Mouse (Mus musculus) hindbrain, embryonic 15.5 days (tissue): Measurements from ENCODE around the gene Mt3. TPM values are rescaled to one million over a fixed set of nuclear protein-coding genes. Genes with fewer than 3 reads are reported as not detected.
"Not testable (repeated sequence)": the region's sequence is repeated elsewhere in the genome, so short reads cannot be mapped to it uniquely, and the experiment has no call there.

Experiments used
- ATAC-seq: fragments of 200-750 bp; cut with Nextera tagmentation; 2 replicates; pipeline ENCODE4 v1.8.0; 2017; ENCODE audit warnings: low read depth, moderate number of reproducible peaks, moderate TSS enrichment; ENCODE audit not compliant: low FRiP score
- H3K27ac ChIP-seq: fragments of 300-500 bp; sonication (generic); replicated peaks from 2 replicates; pipeline ENCODE4 v1.5.1; 2015; ENCODE audit warnings: mild to moderate bottlenecking, inconsistent platforms
- H3K27me3 ChIP-seq: fragments of 300-500 bp; sonication (generic); 2 replicates; pipeline ENCODE4 v1.6.1; 2015; ENCODE audit warnings: control low read depth, inconsistent platforms
- H3K36me3 ChIP-seq: fragments of 300-500 bp; sonication (generic); 2 replicates; pipeline ENCODE4 v1.6.1; 2015; ENCODE audit warnings: control low read depth, inconsistent platforms
- H3K4me1 ChIP-seq: fragments of 300-500 bp; sonication (generic); replicated peaks from 2 replicates; pipeline ENCODE4 v1.6.1; 2015; ENCODE audit warnings: control low read depth, inconsistent platforms
- H3K4me2 ChIP-seq: fragments of 300-500 bp; sonication (generic); 2 replicates; pipeline ENCODE4 v1.6.1; 2015; ENCODE audit warnings: moderate library complexity, mild to moderate bottlenecking, inconsistent platforms
- H3K4me3 ChIP-seq: fragments of 300-500 bp; sonication (generic); 2 replicates; pipeline ENCODE4 v1.5.1; 2015; ENCODE audit warnings: mild to moderate bottlenecking, inconsistent platforms
- H3K9ac ChIP-seq: fragments of 300-500 bp; sonication (generic); 2 replicates; pipeline ENCODE4 v1.6.1; 2015; ENCODE audit warnings: inconsistent platforms
- H3K9me3 ChIP-seq: fragments of 300-500 bp; sonication (generic); 2 replicates; pipeline ENCODE4 v1.6.1; 2016; ENCODE audit warnings: control low read depth, inconsistent platforms
- WGBS: fragments of 180-500 bp; shearing (Covaris S2); methylation state at CpG from one replicate; pipeline ENCODE4 v1.1.7; 2015; 5-methylcytosine and 5-hydroxymethylcytosine counted together
- polyA plus RNA-seq: library from polyadenylated mRNA; unstranded; fragments of >200 nt; fragmentation: Nextera tagmentation; extraction: Ambion mirVana; gene quantifications from 2 replicates; pipeline ENCODE4 v1.2.1, GENCODE M21; 2015

The Mt3 gene
- polyA plus RNA-seq, 1 experiment from 2014 or later = 230 TPM

DNA sequence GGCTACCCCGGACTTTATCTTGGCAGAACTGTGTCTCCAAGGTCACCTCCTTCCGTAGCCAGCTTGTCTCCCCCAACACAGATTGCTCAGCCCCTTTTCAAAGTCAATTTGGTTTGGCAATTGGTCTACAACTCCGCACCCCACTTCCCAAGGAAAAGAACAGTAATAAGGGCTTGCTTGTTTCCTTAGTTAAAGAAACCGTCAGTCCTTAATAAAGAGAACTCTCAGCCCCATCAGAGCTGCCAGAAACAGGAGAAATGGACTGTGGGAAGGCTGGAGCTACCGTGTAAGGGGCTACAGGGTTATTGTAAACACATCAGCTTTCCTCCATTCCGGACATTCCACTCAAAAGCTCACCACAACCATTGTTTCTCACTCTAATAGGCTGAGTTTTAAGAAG lies 2.1 kb downstream of the Mt3 start:
- H3K4me2 ChIP-seq = 0 out of 2 replicates have a peak overlapping the region, but pooled peaks have one; percentile 88
- H3K4me1 ChIP-seq = peaks cover 21% of the 10 kb centered on the region
- H3K9ac ChIP-seq = no peak overlapping the region
- 40% methylated on average over 6 of the region's 6 CpGs for WGBS
- peak overlapping the region; percentile 67 for H3K27ac ChIP-seq
- no peaks in the 10 kb centered on the region for H3K36me3 ChIP-seq
- peaks cover 4% of the 10 kb centered on the region; the same call in 1 of the 2 replicates for H3K27me3 ChIP-seq
- ATAC-seq = 0 out of 2 replicates have a peak, but pooled peaks have one; percentile 24
- no peaks in the 10 kb centered on the region for H3K9me3 ChIP-seq
- no peak overlapping the region for H3K4me3 ChIP-seq

DNA sequence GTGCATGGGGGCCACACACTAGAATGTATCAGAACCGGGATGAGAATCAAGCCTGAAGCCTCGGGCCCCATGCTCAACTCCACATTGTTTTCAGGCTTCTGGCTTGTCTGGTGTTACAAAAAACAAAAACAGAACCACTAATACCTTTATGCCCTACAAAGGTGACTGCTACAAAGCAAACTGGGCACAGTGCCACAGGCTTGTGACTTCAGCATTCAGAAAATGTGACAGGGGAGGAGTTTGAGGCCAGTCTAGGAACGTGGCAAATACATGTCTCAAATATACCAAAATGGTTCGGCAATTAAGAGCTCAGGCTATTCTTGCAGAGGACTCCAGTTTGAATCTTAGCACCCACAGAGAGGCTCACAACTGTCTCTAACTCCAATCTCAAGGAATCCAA lies 3.7 kb downstream of the Mt3 start:
- Histone ChIP-seq H3K27ac (no peak overlapping the region), H3K4me1 (peaks cover 21% of the 10 kb centered on the region), H3K4me3 (no peak overlapping the region), H3K36me3 (no peaks in the 10 kb centered on the region), H3K9me3 (no peaks in the 10 kb centered on the region), H3K27me3 (peaks cover 4% of the 10 kb centered on the region; the same call in 1 of the 2 replicates), H3K9ac (no peak overlapping the region), H3K4me2 (no peak overlapping the region)
- no peak for ATAC-seq
- 75% methylated on average over 4 of the region's 4 CpGs for WGBS

DNA sequence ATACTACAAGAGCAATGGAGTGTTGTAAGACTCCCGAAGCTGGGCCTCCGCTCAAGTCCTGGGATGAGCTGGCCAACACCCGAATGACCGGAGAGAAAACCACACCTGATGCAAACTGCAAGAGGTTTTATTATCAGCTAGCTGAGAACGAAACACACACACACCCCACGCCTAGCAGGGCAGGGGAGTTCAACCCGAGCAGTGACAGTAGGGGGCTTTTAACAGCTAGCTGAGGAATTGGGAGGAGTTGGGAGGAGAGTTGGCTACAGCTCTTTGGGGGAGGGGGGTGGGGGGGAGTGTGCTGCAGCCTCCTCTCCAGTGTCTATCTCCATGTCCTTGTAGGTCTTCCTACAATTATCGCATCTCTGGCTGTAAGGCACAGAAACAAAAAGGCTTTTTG lies 13.4 kb downstream of the Mt3 start:
- not testable (repeated sequence) for H3K4me2 ChIP-seq, H3K27me3 ChIP-seq, H3K4me1 ChIP-seq, H3K4me3 ChIP-seq, H3K9ac ChIP-seq, ATAC-seq, H3K27ac ChIP-seq, H3K9me3 ChIP-seq, H3K36me3 ChIP-seq
- WGBS = 73% methylated on average over 8 of the region's 8 CpGs

DNA sequence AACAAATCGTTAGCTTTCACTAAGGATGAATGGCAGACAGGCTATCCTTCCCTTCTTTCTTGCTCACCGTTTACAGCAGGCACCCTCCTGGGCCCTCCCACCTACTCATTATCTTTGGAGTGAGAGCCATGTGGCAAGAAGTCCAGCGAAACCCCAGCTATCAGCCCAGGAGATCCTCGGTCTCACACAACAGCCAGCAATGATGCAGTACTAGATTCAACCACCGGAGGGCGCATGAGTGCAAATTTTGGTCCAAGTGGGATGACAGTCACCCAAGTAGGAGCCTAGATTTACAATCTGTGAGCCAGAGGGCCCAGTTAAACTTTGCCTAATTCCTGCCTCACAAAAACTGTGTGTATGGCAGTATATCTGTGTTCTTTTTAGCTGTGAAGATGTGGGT lies 14.8 kb downstream of the Mt3 start:
- no peak overlapping the region for H3K27ac ChIP-seq
- H3K4me3 ChIP-seq = no peak overlapping the region
- H3K9me3 ChIP-seq = no peaks in the 10 kb centered on the region
- 2% methylated on average over 6 of the region's 6 CpGs for WGBS
- no peak overlapping the region for H3K9ac ChIP-seq
- H3K4me2 ChIP-seq = peak overlapping the region; percentile 22; the same call in 1 of the 2 replicates
- ATAC-seq = peak; percentile 63
- peaks cover 9% of the 10 kb centered on the region for H3K4me1 ChIP-seq
- no peaks in the 10 kb centered on the region for H3K36me3 ChIP-seq
- peaks cover 18% of the 10 kb centered on the region for H3K27me3 ChIP-seq

DNA sequence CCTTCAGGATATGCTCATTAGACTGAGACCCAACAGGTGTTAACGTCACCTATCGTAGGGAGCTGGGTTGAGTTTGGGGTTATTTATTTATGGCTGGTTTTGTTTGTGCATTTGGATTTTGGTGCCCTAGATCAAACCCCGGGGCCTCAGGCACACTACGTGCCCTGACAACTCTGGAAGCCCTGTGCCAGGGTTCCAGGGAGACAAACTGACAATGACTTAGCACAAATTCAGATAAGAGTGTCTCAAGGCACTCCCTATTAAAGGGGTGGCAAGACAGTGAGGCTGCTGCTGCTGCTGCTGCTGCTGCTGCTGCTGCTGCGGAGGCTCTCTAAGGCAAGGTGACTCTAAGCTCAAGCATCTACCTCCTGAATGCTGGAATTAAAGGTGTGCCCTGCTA lies 17.1 kb downstream of the Mt3 start:
- H3K9ac ChIP-seq = no peak overlapping the region
- no peak for ATAC-seq
- H3K4me3 ChIP-seq = no peak overlapping the region
- no peak overlapping the region for H3K4me2 ChIP-seq
- H3K36me3 ChIP-seq = no peaks in the 10 kb centered on the region
- peaks cover 21% of the 10 kb centered on the region for H3K4me1 ChIP-seq
- WGBS = 90% methylated on average over 5 of the region's 5 CpGs
- H3K27me3 ChIP-seq = peaks cover 39% of the 10 kb centered on the region
- H3K27ac ChIP-seq = no peak overlapping the region
- H3K9me3 ChIP-seq = no peaks in the 10 kb centered on the region

DNA sequence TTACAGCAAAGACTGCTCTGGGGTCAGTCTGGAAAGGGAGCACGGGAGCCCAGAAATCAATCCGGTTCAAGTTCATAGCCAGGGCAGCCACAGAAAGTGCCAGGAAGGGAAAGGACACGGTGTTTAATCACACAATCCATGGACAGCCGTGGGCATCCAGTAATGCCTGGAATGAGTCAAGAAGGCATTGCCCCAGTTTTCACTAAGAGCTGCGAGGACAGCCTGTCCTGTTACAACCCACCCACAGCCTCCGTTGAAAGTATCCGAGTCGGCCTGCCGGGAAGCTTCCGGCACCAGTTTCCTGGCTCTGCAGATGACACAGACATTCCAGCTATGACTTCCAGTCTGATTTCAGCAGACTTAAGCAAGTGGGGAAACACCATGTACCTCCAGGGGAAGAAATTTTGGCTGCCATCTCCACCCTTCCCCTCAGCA lies 18.9 kb downstream of the Mt3 start:
- peak overlapping the region; percentile 89 for H3K4me2 ChIP-seq
- peaks cover 57% of the 10 kb centered on the region for H3K27me3 ChIP-seq
- no peak overlapping the region for H3K9ac ChIP-seq
- peaks cover 21% of the 10 kb centered on the region for H3K4me1 ChIP-seq
- H3K4me3 ChIP-seq = peak overlapping the region; percentile 48; the same call in 1 of the 2 replicates
- no peak for ATAC-seq
- no peaks in the 10 kb centered on the region for H3K9me3 ChIP-seq
- no peak overlapping the region for H3K27ac ChIP-seq
- WGBS = 52% methylated on average over 10 of the region's 10 CpGs
- no peaks in the 10 kb centered on the region for H3K36me3 ChIP-seq

DNA sequence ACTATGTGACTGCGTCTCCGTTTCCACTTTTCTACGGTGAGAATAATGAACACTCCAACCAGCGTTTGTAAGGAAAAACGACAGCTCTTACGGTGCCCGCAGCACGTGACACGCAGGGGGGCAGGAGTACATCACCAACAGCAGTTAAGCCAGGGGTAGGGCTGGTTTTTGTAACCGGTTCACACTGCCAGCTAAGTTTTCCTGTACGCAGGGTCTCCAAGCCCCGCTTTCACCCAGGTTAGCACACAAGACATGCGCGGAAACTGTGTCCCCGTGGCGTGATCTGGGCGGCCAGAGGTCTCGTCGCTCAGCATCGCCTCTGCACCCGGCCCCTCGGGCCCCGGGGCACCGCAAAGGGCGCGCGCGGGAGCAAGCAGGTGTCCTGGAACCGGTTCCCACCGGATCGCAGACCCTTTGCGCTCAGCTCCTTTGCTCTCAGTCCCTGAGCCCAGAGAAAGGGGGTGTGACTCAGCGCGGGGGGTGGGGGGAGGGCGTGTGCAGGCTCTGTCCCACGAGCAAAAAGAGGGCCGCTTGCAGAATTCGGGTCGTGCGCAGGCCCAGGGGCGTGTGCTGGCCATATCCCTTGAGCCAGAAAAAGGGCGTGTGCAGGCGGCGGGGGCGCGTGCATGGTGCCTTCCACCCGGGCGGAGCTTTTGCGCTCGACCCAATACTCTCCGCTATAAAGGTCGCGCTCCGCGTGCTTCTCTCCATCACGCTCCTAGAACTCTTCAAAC lies 19.8 kb downstream of the Mt3 start, which contains the start of gene Mt2:
Gene Mt2, plus strand, starts transcription at position 590 of the 734 bp plus-strand sequence.
- H3K27me3 ChIP-seq = peaks cover 66% of the 10 kb centered on the region
- H3K4me3 ChIP-seq = peak within 1 kb of the TSS; percentile 48
- H3K4me2 ChIP-seq = peak within 1 kb of the TSS; percentile 89
- H3K36me3 ChIP-seq = no peaks in the 10 kb centered on the region
- no peaks in the 10 kb centered on the region for H3K9me3 ChIP-seq
- peaks cover 21% of the 10 kb centered on the region for H3K4me1 ChIP-seq
- ATAC-seq = peak; percentile 43
- peak within 1 kb of the TSS; percentile 33 for H3K9ac ChIP-seq
- no peak within 1 kb of the TSS for H3K27ac ChIP-seq
- WGBS = under 1% methylated on average over 54 of the region's 56 CpGs

DNA sequence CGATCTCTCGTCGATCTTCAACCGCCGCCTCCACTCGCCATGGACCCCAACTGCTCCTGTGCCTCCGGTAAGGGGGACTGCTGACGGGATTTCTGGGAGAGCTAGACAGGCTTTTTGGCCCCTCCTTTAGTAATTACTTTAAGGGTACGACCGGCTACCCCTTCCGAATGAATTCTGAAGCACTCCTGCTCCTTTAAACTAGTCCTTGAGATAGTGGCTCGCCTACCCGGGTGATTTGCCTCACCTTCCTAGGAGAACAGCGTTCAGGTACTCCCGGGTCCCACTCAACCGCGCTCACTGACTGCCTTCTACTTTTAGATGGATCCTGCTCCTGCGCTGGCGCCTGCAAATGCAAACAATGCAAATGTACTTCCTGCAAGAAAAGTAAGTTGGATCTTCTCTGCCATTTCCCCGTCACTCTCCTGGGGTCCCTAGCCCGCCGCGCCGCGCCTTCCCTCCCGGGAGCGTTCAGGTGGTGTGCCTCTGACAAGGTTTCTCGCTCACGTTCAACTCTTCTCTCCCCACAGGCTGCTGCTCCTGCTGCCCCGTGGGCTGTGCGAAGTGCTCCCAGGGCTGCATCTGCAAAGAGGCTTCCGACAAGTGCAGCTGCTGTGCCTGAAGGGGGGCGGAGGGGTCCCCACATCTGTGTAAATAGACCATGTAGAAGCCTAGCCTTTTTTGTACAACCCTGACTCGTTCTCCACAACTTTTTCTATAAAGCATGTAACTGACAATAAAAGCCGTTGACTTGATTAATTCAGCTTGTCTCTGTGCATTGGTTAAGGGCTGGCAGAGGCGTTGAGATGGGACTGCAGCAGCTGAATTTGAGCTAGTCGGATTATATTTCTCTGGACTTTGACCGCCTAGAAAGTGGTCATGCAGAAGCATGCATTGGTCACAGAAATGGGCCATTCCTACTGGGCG lies 20.7 kb downstream of the Mt3 start:
- WGBS = under 1% methylated on average over 39 of the region's 39 CpGs
- no peaks in the 10 kb centered on the region for H3K36me3 ChIP-seq
- peak overlapping the region; percentile 33 for H3K9ac ChIP-seq
- no peak overlapping the region for H3K27ac ChIP-seq
- peak overlapping the region; percentile 48 for H3K4me3 ChIP-seq
- H3K9me3 ChIP-seq = no peaks in the 10 kb centered on the region
- peak overlapping the region; percentile 89 for H3K4me2 ChIP-seq
- peaks cover 74% of the 10 kb centered on the region for H3K27me3 ChIP-seq
- no peak for ATAC-seq
- H3K4me1 ChIP-seq = peaks cover 21% of the 10 kb centered on the region

DNA sequence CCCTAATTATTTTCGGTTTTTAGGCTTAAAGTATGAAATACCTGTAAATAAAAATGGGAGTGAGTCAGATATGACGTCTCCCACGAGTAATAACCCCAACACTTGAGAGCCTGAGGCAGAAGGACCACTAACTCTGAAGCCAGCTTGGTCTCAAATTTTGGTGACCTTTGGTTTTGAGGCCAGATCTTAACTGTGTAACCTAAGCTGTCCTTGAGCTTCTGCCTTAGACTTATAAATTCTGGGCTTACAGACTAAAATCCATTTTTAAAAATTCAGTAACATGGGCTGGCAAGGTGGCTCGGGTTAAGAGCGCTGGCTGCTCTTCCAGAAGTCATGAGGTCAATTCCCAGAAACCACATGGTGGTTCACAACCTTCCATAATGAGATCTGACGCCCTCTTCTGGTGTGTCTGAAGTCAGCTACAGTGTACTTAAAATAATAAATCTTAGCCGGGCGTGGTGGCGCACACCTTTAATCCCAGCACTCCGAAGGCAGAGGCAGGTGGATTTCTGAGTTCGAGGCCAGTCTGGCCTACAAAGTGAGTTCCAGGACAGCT lies 21.5 kb downstream of the Mt3 start:
- 49% methylated on average over 11 of the region's 11 CpGs for WGBS
- Histone ChIP-seq H3K9me3 (no peaks in the 10 kb centered on the region), H3K4me1 (peaks cover 26% of the 10 kb centered on the region), H3K4me2 (no peak overlapping the region), H3K36me3 (no peaks in the 10 kb centered on the region), H3K4me3 (no peak overlapping the region), H3K27ac (no peak overlapping the region), H3K27me3 (peaks cover 82% of the 10 kb centered on the region), H3K9ac (no peak overlapping the region)
- no peak for ATAC-seq

DNA sequence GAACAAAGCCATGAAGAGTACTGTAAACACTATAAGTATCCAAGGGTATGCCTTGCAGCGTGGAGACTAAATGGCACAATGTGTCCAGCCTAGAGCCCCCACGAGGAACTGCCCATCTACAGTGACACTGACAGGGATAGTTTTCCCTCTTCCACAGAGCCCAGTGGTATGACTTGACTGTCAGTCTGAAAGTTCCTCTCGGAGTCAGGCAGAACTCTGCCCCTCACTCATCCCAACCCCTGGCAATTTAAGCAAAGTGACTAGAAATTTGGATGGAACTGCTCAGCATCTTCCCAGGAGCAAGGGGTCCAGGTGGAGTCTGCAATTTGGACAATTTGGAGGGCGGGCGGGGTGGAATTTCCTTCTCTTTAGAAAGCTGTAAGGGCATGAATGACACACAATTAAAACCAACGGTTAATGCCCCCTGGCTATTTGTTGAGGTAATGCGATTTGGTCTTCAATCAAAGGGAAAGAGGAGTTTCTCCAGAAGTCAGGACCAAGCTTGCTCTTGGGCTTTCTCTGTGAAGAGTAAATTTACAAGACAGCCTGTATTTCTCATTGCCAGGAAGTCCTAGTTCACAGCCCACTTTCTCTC lies 22.3 kb downstream of the Mt3 start:
- no peak for ATAC-seq
- H3K4me1 ChIP-seq = peaks cover 34% of the 10 kb centered on the region
- WGBS = 25% methylated on average over 7 of the region's 7 CpGs

DNA sequence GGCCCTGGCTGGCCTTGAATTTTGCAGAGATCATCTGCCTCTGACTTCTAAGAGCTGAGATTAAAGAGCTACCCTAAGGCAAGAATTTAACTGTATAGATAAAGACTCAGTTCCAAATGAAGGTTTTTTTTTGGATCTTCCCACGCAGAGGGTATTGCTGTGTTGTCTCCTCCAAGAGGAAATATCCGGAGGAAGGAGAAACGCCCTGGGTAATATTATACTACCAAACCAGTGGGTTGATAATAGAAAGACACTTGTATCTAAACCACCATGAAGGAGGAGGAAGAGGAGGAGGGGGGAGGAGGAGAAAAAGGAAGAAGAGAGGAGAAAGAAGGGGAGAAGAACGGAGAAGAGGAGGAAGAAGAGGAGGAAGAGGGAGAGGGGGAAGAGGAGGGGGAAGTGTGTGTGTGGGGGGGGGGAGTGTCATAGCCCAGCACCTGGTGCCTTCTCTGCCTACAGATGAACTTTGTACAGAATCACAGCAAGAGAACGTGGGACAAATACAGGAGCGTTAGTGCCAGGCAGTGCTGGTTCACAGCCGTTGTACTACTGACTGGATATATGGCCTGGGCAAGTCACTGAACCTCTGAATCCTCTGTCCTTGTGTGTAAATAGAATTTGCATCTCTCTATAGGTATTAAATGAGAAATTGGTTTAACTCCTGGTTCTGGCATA lies 25.4 kb downstream of the Mt3 start:
- WGBS = 74% methylated on average over 7 of the region's 7 CpGs
- no peak for ATAC-seq
- H3K27ac ChIP-seq = no peak overlapping the region
- H3K4me3 ChIP-seq = no peak overlapping the region
- H3K9ac ChIP-seq = no peak overlapping the region
- no peaks in the 10 kb centered on the region for H3K36me3 ChIP-seq
- H3K4me1 ChIP-seq = peaks cover 26% of the 10 kb centered on the region
- H3K27me3 ChIP-seq = peaks cover 88% of the 10 kb centered on the region
- no peaks in the 10 kb centered on the region for H3K9me3 ChIP-seq
- no peak overlapping the region for H3K4me2 ChIP-seq

More for the DNA sequence above, 22.3 kb downstream of the Mt3 start:
- H3K9ac ChIP-seq = no peak overlapping the region
- no peak overlapping the region for H3K4me3 ChIP-seq
- H3K27me3 ChIP-seq = peaks cover 84% of the 10 kb centered on the region
- no peaks in the 10 kb centered on the region for H3K36me3 ChIP-seq
- H3K27ac ChIP-seq = no peak overlapping the region
- no peaks in the 10 kb centered on the region for H3K9me3 ChIP-seq
- no peak overlapping the region for H3K4me2 ChIP-seq
